Mouse (Mus musculus) frontal cortex, postnatal 14 days (tissue): Measurements from ENCODE around the gene Gm4788.
"Not testable (repeated sequence)": the region's sequence is repeated elsewhere in the genome, so short reads cannot be mapped to it uniquely, and the experiment has no call there.

Experiments
- DNase-seq, 2 experiments: peaks; one replicate each; pipeline ENCODE4 v3.0.0; 2022; ENCODE audit warnings: low spot score in 2 of 2

Gm4788 gene

DNA sequence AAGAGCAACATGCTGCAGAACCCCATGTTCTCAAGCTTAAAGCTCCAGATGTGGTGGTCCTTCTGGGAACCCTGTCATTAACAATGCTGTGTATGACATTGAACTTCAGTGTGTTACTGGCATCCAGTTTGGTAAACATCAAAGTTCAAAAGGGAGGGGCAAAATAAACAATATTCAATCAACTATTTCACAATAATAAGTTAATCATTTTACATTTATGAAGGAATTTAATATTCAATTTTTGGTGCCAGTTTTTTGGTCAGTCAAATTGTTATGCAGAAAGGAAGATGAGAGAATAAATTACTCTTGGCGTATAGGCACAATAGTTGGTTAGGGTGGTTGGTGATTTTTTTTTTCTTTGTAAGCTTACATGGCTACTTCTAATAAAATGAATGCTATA is at the start of gene Gm4788:
Gene Gm4788, minus strand, starts transcription at position 101 of the 400 bp plus-strand sequence.
- DNase-seq, result no peak

DNA sequence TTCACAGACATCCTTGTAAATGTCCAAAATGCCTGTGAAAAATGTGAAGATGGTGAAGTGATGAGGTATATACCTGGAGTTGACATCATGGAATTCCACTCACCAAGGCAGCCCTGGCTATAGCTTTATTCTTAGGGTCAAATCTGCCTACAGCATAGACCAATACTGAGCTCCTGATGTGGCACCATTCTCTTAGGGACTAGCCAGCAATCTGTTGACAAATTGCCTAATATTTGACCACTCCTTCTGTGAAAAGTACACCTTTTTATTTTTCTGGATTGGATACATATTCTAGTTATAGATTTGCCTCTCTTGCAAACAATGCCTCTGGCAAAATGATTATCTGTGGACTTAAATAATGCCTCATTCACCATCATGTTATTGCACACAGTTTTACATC is 27.6 kb upstream of the Gm4788 start:
- DNase-seq, result no peak

DNA sequence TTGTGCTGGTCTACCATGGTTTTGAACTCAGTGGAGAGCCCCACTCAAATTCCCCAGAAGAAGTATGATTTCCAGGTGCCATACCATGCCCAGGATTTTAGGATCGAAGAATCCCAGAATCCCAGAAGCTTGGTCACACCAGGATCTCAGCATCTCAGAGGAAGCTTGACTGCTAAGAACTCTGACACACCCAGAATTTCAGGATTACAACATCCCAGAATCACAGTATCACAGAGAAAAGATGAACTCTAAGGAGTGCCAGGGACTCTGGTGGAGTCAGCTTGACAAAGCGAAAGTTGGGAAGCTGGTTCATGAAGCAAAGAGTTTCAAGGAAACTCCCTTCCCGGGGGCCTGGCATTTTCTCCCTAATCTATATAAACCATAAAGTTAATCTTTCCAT is 11.1 kb downstream of the Gm4788 start:
- DNase-seq, result not testable (repeated sequence)

DNA sequence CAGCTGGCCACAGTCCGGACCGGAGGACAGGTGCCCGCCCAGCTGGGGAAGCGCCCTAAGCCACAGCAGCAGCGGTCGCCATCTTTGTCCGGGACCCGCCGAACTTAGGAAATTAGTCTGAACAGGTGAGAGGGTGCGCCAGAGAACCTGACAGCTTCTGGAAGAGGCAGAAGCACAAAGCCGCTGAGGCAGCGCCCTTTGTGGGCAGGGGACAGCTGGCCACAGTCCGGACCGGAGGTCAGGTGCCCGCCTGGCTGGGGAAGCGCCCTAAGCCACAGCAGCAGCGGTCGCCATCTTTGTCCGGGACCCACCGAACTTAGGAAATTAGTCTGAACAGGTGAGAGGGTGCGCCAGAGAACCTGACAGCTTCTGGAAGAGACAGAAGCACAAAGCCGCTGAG is 64.4 kb downstream of the Gm4788 start:
- not testable (repeated sequence) for DNase-seq

DNA sequence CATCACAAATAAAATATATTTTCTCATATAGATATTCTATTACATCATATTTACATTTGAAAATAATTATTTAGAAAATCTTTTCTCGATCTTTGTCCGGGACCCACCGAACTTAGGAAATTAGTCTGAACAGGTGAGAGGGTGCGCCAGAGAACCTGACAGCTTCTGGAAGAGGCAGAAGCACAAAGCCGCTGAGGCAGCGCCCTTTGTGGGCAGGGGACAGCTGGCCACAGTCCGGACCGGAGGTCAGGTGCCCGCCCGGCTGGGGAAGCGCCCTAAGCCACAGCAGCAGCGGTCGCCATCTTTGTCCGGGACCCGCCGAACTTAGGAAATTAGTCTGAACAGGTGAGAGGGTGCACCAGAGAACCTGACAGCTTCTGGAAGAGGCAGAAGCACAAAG is 64.8 kb downstream of the Gm4788 start:
- DNase-seq, result not testable (repeated sequence)

DNA sequence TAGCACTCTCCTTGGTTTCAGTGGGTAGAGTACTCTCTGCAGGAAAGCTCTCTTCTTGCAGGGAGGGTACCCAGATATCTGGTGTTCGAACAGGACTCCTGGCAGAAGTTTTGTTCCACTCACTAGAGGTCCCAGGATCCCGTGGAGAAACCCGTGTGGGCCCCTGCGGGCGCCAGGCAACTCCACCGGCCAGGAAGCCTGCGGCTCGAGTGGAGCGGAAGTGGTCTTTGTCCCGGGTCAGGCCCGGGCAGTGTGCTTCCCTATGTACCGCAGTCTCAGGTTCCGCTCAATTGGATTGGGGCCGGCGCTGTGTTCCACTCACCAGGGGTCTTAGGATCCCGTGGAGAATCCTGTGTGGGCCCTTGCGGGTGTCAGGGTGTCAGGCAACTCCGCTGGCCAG is 131.1 kb downstream of the Gm4788 start:
- DNase-seq, result not testable (repeated sequence)
